11 mouse cellular contexts compared by ENCODE assay signal in the genomic region with DNA sequence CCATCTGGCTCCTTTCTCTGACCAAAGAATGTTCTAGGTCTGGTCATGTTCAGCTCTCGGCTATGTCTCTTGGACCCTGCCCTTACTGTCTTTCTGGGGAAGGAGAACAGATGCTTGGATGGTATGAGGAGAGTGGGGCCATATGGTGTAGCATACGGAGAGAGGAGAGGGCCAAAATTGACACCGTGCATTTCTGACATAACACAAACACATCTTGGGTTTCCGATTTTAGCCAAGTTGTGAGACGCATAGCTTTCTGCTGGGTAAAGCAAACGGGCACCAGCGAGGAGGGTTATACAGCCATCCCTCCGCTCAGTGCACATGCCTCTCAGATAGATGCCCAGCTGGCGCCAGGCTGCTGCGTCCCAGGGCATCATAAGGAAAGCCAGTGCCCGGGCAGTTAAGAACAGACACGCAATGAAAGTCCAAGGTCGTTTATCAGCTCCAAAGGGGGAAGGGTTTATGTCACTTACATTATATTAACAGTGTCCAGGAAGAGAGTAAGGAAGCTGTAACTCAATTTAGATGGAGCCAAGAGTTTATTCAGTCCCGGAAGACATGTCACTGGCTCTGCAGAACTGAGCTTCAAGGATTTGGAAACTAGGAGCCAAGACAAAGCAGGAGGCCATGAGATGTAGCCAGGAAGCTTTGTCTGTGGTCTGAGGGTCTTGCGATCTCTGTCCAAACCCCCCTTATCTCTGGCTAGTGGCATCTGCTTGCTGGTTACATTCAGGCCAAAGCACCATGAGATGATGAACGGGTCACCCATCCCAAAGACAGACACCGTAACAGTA. TPM values are rescaled to one million over a fixed set of nuclear protein-coding genes. Genes with fewer than 3 reads are reported as not detected.
DNase-seq lines count a peak whose midpoint lies in the region; ATAC-seq and TF ChIP-seq lines count a peak whose summit lies in the region.
"Had no signal": no experiment of that assay in that cellular context is flagged by ENCODE, and none has a peak within 500 bp of the region (broad histone marks: within the 10 kb centered on the region; RNA-seq: fewer than 3 reads in every experiment).

No protein-coding gene starts in this region.

- DNase-seq in heart, embryonic 10.5 days (ENCODE audit: low spot score) = peak; percentile 71
- no peak for DNase-seq in heart, postnatal 4 days
- DNase-seq in lung, postnatal 0 days (ENCODE audit: low spot score) = peak; percentile 83
- DNase-seq in lung, postnatal 14 days = no peak
- DNase-seq in embryo, embryonic 10 days (ENCODE audit: low spot score) = no peak
- no peak for DNase-seq in thymus, adult 2 months
- DNase-seq: adrenal gland, postnatal 10 days had no signal

- ATAC-seq in lung, postnatal 0 days = peak; percentile 80
- peak; percentile 22; the same call in 1 of the 2 replicates for ATAC-seq in intestine, postnatal 0 days
- ATAC-seq in stomach, embryonic 16.5 days (ENCODE audit: insufficient read depth, low FRiP score) = peak; percentile 36; the same call in 1 of the 2 replicates

- no peak for TF ChIP-seq POLR2A in thymus, adult 2 months (IDR thresholded peaks at IDR 0.05; ENCODE audit: control insufficient read depth, extremely low read depth, insufficient read depth, low read length, poor library complexity)

- no peak for TF ChIP-seq CTCF in lung, postnatal 0 days (IDR thresholded peaks at IDR 0.05)
- TF ChIP-seq CTCF in intestine, postnatal 0 days (IDR thresholded peaks at IDR 0.05; ENCODE audit: low read depth) = no peak
- no peak for TF ChIP-seq CTCF in thymus, adult 2 months (IDR thresholded peaks at IDR 0.05; ENCODE audit: borderline replicate concordance, control insufficient read depth, extremely low read depth, insufficient read depth, low read length, poor library complexity)

- no peaks in the 10 kb centered on the region for H3K9me3 ChIP-seq in heart, embryonic 10.5 days
- no peaks in the 10 kb centered on the region for H3K9me3 ChIP-seq in lung, postnatal 0 days (ENCODE audit: low read length)
- H3K9me3 ChIP-seq in intestine, postnatal 0 days (ENCODE audit: control insufficient read depth) = no peaks in the 10 kb centered on the region
- no peaks in the 10 kb centered on the region for H3K9me3 ChIP-seq in stomach, embryonic 16.5 days (replicated peaks; ENCODE audit: control insufficient read depth, low read length)

- peaks cover 46% of the 10 kb centered on the region for H3K4me1 ChIP-seq in heart, embryonic 10.5 days
- H3K4me1 ChIP-seq in lung, postnatal 0 days (ENCODE audit: insufficient read depth, low read depth, low read length) = peaks cover 4% of the 10 kb centered on the region; the same call in 1 of the 2 replicates
- H3K4me1 ChIP-seq in intestine, postnatal 0 days (replicated peaks; ENCODE audit: control insufficient read depth, insufficient read depth, low read length) = peaks cover 2% of the 10 kb centered on the region; the same call in 1 of the 2 replicates
- H3K4me1 ChIP-seq in stomach, embryonic 16.5 days (ENCODE audit: control insufficient read depth, insufficient read depth, low read length) = peaks cover 29% of the 10 kb centered on the region
- no peaks in the 10 kb centered on the region for H3K4me1 ChIP-seq in thymus, adult 2 months (replicated peaks; ENCODE audit: control insufficient read depth, insufficient read depth, low read length)

- H3K27me3 ChIP-seq in heart, embryonic 10.5 days (ENCODE audit: insufficient read depth, poor library complexity, severe bottlenecking) = peaks cover 3% of the 10 kb centered on the region; the same call in 1 of the 2 replicates
- no peaks in the 10 kb centered on the region for H3K27me3 ChIP-seq in lung, postnatal 0 days (replicated peaks; ENCODE audit: insufficient read depth, low read length)
- H3K27me3 ChIP-seq in intestine, postnatal 0 days (replicated peaks; ENCODE audit: control insufficient read depth, insufficient read depth, low read length) = no peaks in the 10 kb centered on the region
- H3K27me3 ChIP-seq in stomach, embryonic 16.5 days (ENCODE audit: control insufficient read depth, insufficient read depth, low read length) = no peaks in the 10 kb centered on the region
- no peaks in the 10 kb centered on the region for H3K27me3 ChIP-seq in thymus, adult 2 months (ENCODE audit: control insufficient read depth, insufficient read depth, low read length)

- no peak overlapping the region for H3K4me2 ChIP-seq in lung, postnatal 0 days (replicated peaks; ENCODE audit: low read depth, low read length)
- no peak overlapping the region for H3K4me2 ChIP-seq in intestine, postnatal 0 days (replicated peaks; ENCODE audit: low read depth)
- no peak overlapping the region for H3K4me2 ChIP-seq in stomach, embryonic 16.5 days (ENCODE audit: low read depth, low read length)
- H3K4me2 ChIP-seq: midbrain, embryonic 11.5 days had no signal

- no peak overlapping the region for H3K9ac ChIP-seq in lung, postnatal 0 days (replicated peaks; ENCODE audit: low read depth)
- H3K9ac ChIP-seq in intestine, postnatal 0 days (ENCODE audit: low read depth, low read length) = no peak overlapping the region
- H3K9ac ChIP-seq in stomach, embryonic 16.5 days (ENCODE audit: low read length) = 0 out of 2 replicates have a peak overlapping the region, but pooled peaks have one; percentile 43

- no peak overlapping the region for H3K4me3 ChIP-seq in heart, embryonic 10.5 days
- no peak overlapping the region for H3K4me3 ChIP-seq in lung, postnatal 0 days (ENCODE audit: low read depth, low read length)
- H3K4me3 ChIP-seq in intestine, postnatal 0 days (ENCODE audit: low read depth, low read length) = no peak overlapping the region
- no peak overlapping the region for H3K4me3 ChIP-seq in stomach, embryonic 16.5 days (replicated peaks; ENCODE audit: low read length)
- no peak overlapping the region for H3K4me3 ChIP-seq in thymus, adult 2 months (ENCODE audit: control insufficient read depth, insufficient read depth, low read length)
- H3K4me3 ChIP-seq: erythroblast, embryonic 14.5 days had no signal

- TF ChIP-seq EP300 in lung, postnatal 0 days (IDR thresholded peaks at IDR 0.05) = 0 out of 2 replicates have a peak, but pooled peaks have one; percentile 37

- WGBS in heart, embryonic 10.5 days = 80% methylated on average over 17 of the region's 17 CpGs
- 52% methylated on average over 17 of the region's 17 CpGs for WGBS in lung, postnatal 0 days
- WGBS in intestine, postnatal 0 days = 53% methylated on average over 17 of the region's 17 CpGs
- WGBS in stomach, embryonic 16.5 days = 59% methylated on average over 17 of the region's 17 CpGs
- WGBS in thymus, adult 2 months = 91% methylated on average over 17 of the region's 17 CpGs

- peak overlapping the region; percentile 44; the same call in 1 of the 2 replicates for H3K27ac ChIP-seq in heart, embryonic 10.5 days
- H3K27ac ChIP-seq in lung, postnatal 0 days (ENCODE audit: low read length) = peak overlapping the region; percentile 51; the same call in 1 of the 2 replicates
- no peak overlapping the region for H3K27ac ChIP-seq in intestine, postnatal 0 days (ENCODE audit: low read depth, low read length)
- peak overlapping the region; percentile 72 for H3K27ac ChIP-seq in stomach, embryonic 16.5 days (ENCODE audit: low read length)
- H3K27ac ChIP-seq in thymus, adult 2 months (ENCODE audit: control insufficient read depth, insufficient read depth, low read length) = no peak overlapping the region

- H3K36me3 ChIP-seq in heart, embryonic 10.5 days = no peaks in the 10 kb centered on the region
- no peaks in the 10 kb centered on the region for H3K36me3 ChIP-seq in lung, postnatal 0 days (ENCODE audit: insufficient read depth, low read length)
- H3K36me3 ChIP-seq in intestine, postnatal 0 days (ENCODE audit: control insufficient read depth, insufficient read depth) = peaks cover 34% of the 10 kb centered on the region
- no peaks in the 10 kb centered on the region; the same call in 1 of the 2 replicates for H3K36me3 ChIP-seq in stomach, embryonic 16.5 days (ENCODE audit: control insufficient read depth, insufficient read depth, low read length)
- H3K36me3 ChIP-seq in thymus, adult 2 months (ENCODE audit: control insufficient read depth, insufficient read depth, low read length) = no peaks in the 10 kb centered on the region

RNA-seq across cellular contexts. Expression of a gene that starts 33.0 kb away (rescaled TPM):
- polyA plus RNA-seq in heart, embryonic 10.5 days (2016; fragmentation: Nextera tagmentation; extraction: Ambion mirVana) = 5.9 and 14.4 TPM in 2 replicates
- total RNA-seq in heart, postnatal 4 days (2021) = 10 to 100 TPM in 1 of 2 experiments, 1 to 10 TPM in 1; 9.2 to 11.3 TPM
- 44.1 and 44.2 TPM in 2 replicates for polyA plus RNA-seq in lung, postnatal 0 days (2015; fragmentation: Nextera tagmentation; extraction: Ambion mirVana)
- 58.8 and 59.8 TPM in 2 replicates for polyA plus RNA-seq in intestine, postnatal 0 days (2015; fragmentation: Nextera tagmentation; extraction: Ambion mirVana)
- 28.0 and 31.1 TPM in 2 replicates for polyA plus RNA-seq in stomach, embryonic 16.5 days (2015; fragmentation: Nextera tagmentation; extraction: Ambion mirVana)
- 4.6 and 4.9 TPM in 2 replicates for polyA plus RNA-seq in thymus, adult 2 months (2012; rRNA removed)
- polyA plus RNA-seq: erythroblast, embryonic 14.5 days had no signal

Comparison
In these comparisons a context has a peak if more than half of its experiments do, and no peak if none do; other contexts are left out.
1. DNase-seq: peak in heart, embryonic 10.5 days (single experiment) and lung, postnatal 0 days (single experiment); none in heart, postnatal 4 days (single experiment), lung, postnatal 14 days (single experiment), embryo, embryonic 10 days (single experiment) and thymus, adult 2 months (single experiment).
2. H3K27ac ChIP-seq: peak in heart, embryonic 10.5 days (single experiment), lung, postnatal 0 days (single experiment) and stomach, embryonic 16.5 days (single experiment); none in intestine, postnatal 0 days (single experiment) and thymus, adult 2 months (single experiment).
3. ATAC-seq: peak in every context shown above with its lines; median percentile 80 in lung, postnatal 0 days; 36 in stomach, embryonic 16.5 days; 22 in intestine, postnatal 0 days.